Mouse (Mus musculus) layer of hippocampus, adult 11-12 months (tissue): ENCODE results near the gene Nfyc.

ENCODE experiments used
- DNase-seq: peaks from one replicate; pipeline ENCODE4 v3.0.0; 2022; ENCODE audit warnings: low spot score

The Nfyc gene

GRCm38 (mm10) chr4:120825577-120826326 lies 5.6 kb downstream of the Nfyc start:
- DNase-seq: peak; percentile 98

DNA sequence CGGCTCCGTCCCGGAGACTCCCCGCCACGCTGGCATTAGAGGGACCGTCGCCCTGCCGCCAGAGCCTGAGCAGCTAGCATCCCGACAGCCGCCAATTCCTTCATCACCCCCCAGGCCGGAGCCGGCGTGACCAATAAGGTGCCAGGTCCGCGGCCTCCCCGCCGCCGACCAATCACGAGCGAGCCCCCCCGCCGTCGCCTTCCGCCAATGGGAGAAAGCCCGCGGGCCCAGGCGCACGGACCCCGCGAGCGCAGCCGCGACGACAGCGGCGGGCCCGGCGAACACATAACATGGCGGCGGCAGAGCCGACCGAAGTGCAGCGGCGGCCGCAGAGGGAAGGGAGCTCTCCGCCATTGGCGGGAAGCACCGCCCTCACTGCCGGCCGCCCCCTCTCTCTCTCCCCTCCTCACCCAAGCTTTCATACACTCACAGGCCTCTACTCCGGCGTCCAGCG lies 6.2 kb downstream of the Nfyc start:
- peak; percentile 97 for DNase-seq

- no peak for DNase-seq
Measured at GRCm38 (mm10) chr4:120822191-120822911, 9.0 kb downstream of the Nfyc start.

- DNase-seq: no peak
Measured at GRCm38 (mm10) chr4:120819871-120820270, 11.5 kb downstream of the Nfyc start.

GRCm38 (mm10) chr4:120819296-120819695 lies 12.1 kb downstream of the Nfyc start:
- DNase-seq: no peak

- no peak for DNase-seq
Measured at GRCm38 (mm10) chr4:120817951-120818350, 13.4 kb downstream of the Nfyc start.

DNA sequence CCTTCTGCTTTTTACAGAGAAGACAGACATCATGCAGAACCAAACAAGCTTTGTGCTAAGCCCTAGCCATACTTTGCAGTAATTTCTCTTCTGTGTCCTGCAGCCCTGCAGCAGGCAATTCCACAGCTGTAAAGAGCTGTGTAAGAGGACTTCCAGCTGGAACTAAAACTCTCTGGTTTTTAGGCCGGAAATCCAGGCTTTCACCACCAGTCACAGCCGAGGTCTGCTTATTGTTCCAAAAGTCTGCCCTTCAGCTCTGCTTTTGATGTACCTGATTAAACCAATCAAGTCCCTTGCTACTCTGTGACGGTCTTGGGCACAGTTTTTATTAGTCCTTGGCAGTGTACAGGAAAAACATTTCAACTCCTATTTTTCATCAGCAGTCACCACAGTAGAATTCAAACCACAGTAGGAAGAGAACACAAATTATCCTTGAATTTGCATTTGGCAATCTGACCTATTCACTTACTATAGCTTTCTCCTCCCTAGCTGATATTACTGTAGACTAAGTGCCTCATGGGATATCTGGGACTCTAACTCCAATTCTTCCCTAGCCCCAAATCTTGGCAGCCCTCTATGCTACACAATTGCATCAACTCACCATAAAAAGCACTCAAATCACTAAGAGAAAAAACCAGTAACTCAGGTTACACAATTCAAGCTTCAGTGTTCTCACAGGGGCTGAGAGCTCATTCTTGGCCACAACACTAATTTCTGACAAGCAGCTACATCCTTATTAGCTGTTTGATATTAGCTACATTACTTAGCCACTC lies 14.2 kb downstream of the Nfyc start:
- no peak for DNase-seq

DNA sequence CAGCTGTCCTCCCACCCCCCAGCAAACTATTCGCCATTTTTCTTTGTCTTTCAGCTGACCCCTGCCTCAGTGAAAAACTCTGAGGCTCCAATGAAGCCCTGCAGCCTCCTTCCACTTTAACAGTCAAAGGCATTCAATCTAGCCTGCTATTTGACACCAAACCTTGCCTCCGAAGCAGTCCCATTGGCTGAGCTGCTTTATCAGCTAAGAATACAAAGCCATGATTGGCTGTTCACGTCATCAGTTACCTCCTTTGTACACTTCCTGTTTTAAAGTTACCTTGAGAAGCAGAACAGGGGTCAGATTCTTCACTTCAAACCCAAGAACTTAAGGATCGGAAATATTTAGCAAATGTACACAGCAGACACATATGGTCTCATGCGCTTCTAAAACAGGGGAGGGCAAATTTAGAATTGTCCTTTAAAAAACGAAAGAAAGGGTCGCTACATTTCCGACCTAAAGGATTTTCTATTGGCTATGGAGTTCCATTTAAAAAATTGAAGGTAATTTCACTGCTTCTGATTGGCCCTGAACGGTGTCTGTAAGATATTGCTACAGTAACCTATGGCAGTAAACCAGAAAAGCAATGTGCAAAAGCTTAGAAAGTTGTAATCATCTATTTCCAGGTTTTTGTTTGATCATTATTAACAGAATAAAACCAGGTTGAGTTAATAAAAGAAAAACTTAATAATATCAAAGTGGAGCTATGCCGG lies 15.6 kb downstream of the Nfyc start:
- DNase-seq: peak; percentile 88

- no peak for DNase-seq
Measured at GRCm38 (mm10) chr4:120815163-120815562, 16.2 kb downstream of the Nfyc start.

- DNase-seq: no peak
Measured at GRCm38 (mm10) chr4:120814171-120814570, 17.2 kb downstream of the Nfyc start.

- DNase-seq: no peak
Measured at GRCm38 (mm10) chr4:120813762-120814161, 17.6 kb downstream of the Nfyc start.

GRCm38 (mm10) chr4:120805816-120806215 lies 25.6 kb downstream of the Nfyc start:
- DNase-seq: no peak

DNA sequence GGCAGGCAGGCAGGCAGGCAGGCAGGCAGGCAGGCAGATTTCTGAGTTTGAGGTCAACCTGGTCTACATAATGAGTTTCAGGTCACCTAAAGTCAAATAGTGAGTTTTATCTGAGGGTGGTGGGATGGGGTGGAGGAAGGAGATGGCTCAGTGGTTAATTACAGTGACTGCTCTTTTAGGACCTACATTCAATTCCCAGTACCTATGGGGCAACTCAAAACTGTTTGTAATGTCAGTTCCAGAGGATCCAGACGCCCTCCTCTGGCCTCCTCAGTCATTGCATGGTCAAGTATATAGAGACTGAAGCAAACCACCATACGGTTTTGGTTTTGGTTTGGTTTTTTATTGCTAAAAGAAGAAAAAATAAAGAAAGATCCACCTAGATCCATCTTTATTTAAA lies 29.9 kb downstream of the Nfyc start:
- DNase-seq: no peak

- no peak for DNase-seq
Measured at GRCm38 (mm10) chr4:120800691-120801090, 30.7 kb downstream of the Nfyc start.

- no peak for DNase-seq
Measured at GRCm38 (mm10) chr4:120799680-120800166, 31.6 kb downstream of the Nfyc start.

- no peak for DNase-seq
Measured at GRCm38 (mm10) chr4:120797985-120798725, 33.2 kb downstream of the Nfyc start.

DNA sequence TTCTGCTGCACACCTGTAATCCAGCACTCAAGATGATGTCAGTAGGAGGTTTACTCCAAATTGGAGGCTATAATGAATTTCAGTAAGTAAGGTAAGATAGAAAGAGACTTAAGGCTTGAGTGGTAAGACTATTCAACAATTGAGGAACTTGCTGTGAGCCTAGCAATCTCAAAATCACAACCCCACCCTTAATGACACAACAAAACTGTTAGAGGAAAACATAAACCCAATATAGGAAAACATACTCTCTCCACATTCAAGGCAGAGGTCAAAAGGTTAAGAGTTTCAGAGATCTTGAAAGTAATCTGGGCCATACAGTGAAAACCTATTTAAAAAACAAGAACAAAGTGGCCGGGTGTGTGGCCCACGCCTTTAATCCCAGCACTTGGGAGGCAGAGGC lies 34.7 kb downstream of the Nfyc start:
- no peak for DNase-seq

DNA sequence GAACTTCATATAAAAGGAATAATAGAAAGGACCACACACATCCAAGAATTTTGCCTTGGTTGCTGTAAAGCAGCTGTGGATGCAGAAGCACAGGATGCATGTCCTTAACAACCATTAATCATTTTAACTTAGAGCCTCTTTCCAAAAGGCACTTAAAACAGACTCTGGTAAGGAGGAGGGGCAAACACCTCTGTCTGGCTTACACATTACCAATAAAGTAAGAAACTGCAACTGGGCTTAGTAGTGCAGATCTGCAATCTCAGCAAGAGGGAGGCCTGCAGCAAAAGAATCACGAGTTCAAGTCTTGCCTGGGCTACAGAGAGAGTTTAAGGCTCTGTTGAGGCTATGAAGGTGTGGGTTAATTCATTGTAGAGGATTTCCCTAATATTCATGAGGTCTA lies 35.7 kb downstream of the Nfyc start:
- no peak for DNase-seq

DNA sequence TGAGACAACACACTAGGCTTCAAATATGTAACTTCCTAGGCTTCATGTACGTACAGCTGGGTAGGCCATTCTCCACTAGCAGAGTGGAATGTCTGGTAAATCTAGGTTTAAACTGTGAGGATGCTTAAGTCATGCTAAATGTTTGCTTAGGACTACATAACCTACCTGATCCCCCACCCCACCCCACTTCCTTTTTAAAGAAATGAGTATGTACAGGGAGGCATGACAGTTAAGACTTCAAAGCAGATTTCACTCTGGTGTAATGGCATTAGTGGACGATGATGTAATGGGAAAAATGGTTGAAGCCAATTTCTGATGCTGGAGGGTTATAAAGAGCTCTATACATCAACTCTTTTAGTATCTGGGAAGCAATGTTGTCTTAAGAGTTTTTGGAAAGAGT lies 38.5 kb downstream of the Nfyc start:
- DNase-seq: no peak

GRCm38 (mm10) chr4:120790027-120790426 lies 41.3 kb downstream of the Nfyc start:
- DNase-seq: no peak

DNA sequence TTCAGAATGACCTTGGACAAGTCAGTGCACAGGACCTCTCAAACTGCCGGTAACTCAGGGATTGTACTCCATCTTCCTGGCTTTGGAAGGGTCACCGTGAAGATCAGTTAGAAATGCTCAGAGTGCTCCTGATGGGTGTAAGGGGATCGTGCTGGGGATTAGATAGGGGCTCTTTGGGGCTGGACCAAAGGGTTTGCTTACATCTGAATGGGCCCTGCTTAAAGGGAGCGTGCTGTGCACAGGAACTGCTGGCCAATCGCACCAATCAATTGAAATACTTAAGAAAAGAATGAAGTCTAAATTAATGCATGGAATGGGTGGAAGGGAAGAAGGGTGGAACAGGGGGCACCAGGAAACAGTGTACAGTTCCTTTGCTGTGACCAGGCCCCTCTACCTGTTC lies 75.6 kb downstream of the Nfyc start:
- no peak for DNase-seq
